Mouse (Mus musculus) forebrain, embryonic 15.5 days (tissue): ENCODE results near the gene Pptc7. TPM values are rescaled to one million over a fixed set of nuclear protein-coding genes. Genes with fewer than 3 reads are reported as not detected.

Source experiments
- ATAC-seq: fragments of 200-750 bp; cut with Nextera tagmentation; replicated peaks from 2 replicates; pipeline ENCODE4 v1.8.0; 2017; ENCODE audit warnings: mild to moderate bottlenecking, moderate TSS enrichment, moderate library complexity
- H3K27ac ChIP-seq: fragments of 300-500 bp; sonication (generic); replicated peaks from 2 replicates; pipeline ENCODE4 v1.5.1; 2015; ENCODE audit warnings: mild to moderate bottlenecking, inconsistent platforms
- H3K27me3 ChIP-seq: fragments of 300-500 bp; sonication (generic); 2 replicates; pipeline ENCODE4 v1.6.1; 2015; ENCODE audit warnings: inconsistent platforms
- H3K36me3 ChIP-seq: fragments of 300-500 bp; sonication (generic); 2 replicates; pipeline ENCODE4 v1.6.1; 2015; ENCODE audit warnings: mild to moderate bottlenecking, inconsistent platforms
- H3K4me1 ChIP-seq: fragments of 300-500 bp; sonication (generic); 2 replicates; pipeline ENCODE4 v1.6.1; 2015; ENCODE audit warnings: inconsistent platforms
- H3K4me2 ChIP-seq: fragments of 300-500 bp; sonication (generic); replicated peaks from 2 replicates; pipeline ENCODE4 v1.6.1; 2015; ENCODE audit warnings: mild to moderate bottlenecking, inconsistent platforms
- H3K4me3 ChIP-seq: fragments of 300-500 bp; sonication (generic); 2 replicates; pipeline ENCODE4 v1.5.1; 2015; ENCODE audit warnings: mild to moderate bottlenecking, inconsistent platforms
- H3K9ac ChIP-seq: fragments of 300-500 bp; sonication (generic); replicated peaks from 2 replicates; pipeline ENCODE4 v1.6.1; 2015; ENCODE audit warnings: mild to moderate bottlenecking, inconsistent platforms
- H3K9me3 ChIP-seq: fragments of 300-500 bp; sonication (generic); 2 replicates; pipeline ENCODE4 v1.6.1; 2016; ENCODE audit warnings: inconsistent platforms
- WGBS: fragments of 180-500 bp; shearing (Covaris S2); methylation state at CpG from one replicate; pipeline ENCODE4 v1.1.7; 2015; ENCODE audit warnings: mixed read lengths; 5-methylcytosine and 5-hydroxymethylcytosine counted together
- polyA plus RNA-seq: library from polyadenylated mRNA; unstranded; fragments of >200 nt; fragmentation: Nextera tagmentation; extraction: Ambion mirVana; gene quantifications from 2 replicates; pipeline ENCODE4 v1.2.1, GENCODE M21; 2015

Pptc7 gene
- polyA plus RNA-seq, 1 experiment from 2014 or later, result 8.3 TPM

GRCm38 (mm10) chr5:122291149-122291548, 7.0 kb downstream of the Pptc7 start:
- 0 out of 2 replicates have a peak, but pooled peaks cover 3% of the 10 kb centered on the region for H3K36me3 ChIP-seq
- H3K4me1 ChIP-seq, result peaks cover 24% of the 10 kb centered on the region
- H3K9me3 ChIP-seq, result no peaks in the 10 kb centered on the region
- WGBS, result 66% methylated on average over 6 of the region's 6 CpGs
- H3K27ac ChIP-seq, result no peak overlapping the region
- no peak overlapping the region for H3K4me2 ChIP-seq
- no peak for ATAC-seq
- no peak overlapping the region for H3K9ac ChIP-seq
- H3K4me3 ChIP-seq, result no peak overlapping the region
- H3K27me3 ChIP-seq, result no peaks in the 10 kb centered on the region

DNA sequence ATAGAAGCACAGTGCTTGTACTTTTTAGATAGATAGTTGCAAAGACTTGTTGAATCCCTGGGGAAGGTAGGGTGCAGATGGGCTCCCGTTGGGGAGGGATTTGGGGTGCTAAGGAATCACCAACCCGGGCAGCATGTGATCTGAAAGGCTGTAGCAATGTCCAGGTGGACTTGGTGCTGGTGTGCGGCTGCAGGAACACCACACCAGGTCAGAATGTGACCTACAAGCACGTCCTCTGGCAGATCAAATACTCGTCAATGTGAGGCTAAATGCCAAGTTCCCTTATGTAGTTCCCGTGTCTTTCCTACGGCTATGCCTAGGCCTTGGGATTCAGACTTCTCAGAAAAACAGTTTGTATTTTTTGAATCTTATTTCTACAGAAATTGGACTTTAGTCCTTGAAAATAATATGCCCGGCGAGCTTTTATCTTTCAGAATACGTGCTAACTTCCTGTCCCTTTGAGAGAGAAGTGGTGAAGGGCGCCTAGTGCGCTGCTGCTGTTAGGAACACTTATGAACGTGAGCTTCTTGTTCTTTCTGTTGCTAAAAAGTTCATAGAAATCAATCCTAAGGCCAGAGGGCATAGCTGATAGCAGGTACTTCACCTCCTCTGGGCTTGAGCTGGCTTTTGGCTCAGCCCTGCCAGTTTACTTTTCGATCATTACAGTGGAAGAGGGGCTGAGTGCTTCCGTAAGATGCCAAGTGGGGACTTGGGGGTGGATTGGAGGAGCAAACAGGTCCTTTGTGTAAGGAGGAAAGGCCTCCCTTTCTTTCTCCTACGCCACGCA, 7.6 kb downstream of the Pptc7 start:
- Histone ChIP-seq H3K9me3 (no peaks in the 10 kb centered on the region), H3K9ac (no peak overlapping the region), H3K4me1 (peaks cover 19% of the 10 kb centered on the region), H3K27ac (no peak overlapping the region), H3K27me3 (no peaks in the 10 kb centered on the region), H3K36me3 (0 out of 2 replicates have a peak, but pooled peaks cover 3% of the 10 kb centered on the region), H3K4me2 (no peak overlapping the region), H3K4me3 (no peak overlapping the region)
- ATAC-seq, result no peak
- 68% methylated on average over 17 of the region's 17 CpGs for WGBS

DNA sequence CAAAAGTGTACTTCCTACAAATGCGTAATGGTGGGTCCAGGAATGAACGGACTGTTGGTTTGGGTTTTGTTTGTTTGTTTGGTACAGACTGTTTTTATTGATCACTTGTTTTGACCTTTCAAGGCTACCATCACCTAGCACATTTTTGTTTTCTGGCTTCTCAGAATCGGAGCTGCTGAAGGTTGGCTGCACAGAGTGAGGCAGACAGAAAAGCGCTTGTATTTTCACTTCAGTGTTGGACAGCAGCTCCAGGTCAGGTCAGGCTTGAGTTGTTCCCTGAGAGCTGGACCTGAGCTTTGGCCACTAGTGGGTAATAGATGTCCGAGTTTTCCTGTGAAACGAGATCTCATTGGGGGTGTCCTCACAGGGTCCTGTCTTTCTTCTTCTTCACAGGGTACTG, 9.0 kb downstream of the Pptc7 start:
- Histone ChIP-seq H3K4me1 (peaks cover 18% of the 10 kb centered on the region), H3K36me3 (0 out of 2 replicates have a peak, but pooled peaks cover 3% of the 10 kb centered on the region), H3K27ac (no peak overlapping the region), H3K4me2 (no peak overlapping the region), H3K9me3 (no peaks in the 10 kb centered on the region), H3K27me3 (no peaks in the 10 kb centered on the region), H3K4me3 (no peak overlapping the region), H3K9ac (no peak overlapping the region)
- no peak for ATAC-seq
- WGBS, result 86% methylated on average over 6 of the region's 6 CpGs

GRCm38 (mm10) chr5:122294219-122294735, 10.1 kb downstream of the Pptc7 start:
- Histone ChIP-seq H3K4me2 (no peak overlapping the region), H3K9me3 (no peaks in the 10 kb centered on the region), H3K27ac (peak overlapping the region; percentile 25), H3K9ac (no peak overlapping the region), H3K36me3 (0 out of 2 replicates have a peak, but pooled peaks cover 3% of the 10 kb centered on the region), H3K4me1 (peaks cover 18% of the 10 kb centered on the region), H3K27me3 (no peaks in the 10 kb centered on the region), H3K4me3 (no peak overlapping the region)
- ATAC-seq, result no peak
- 60% methylated on average over 3 of the region's 3 CpGs for WGBS

DNA sequence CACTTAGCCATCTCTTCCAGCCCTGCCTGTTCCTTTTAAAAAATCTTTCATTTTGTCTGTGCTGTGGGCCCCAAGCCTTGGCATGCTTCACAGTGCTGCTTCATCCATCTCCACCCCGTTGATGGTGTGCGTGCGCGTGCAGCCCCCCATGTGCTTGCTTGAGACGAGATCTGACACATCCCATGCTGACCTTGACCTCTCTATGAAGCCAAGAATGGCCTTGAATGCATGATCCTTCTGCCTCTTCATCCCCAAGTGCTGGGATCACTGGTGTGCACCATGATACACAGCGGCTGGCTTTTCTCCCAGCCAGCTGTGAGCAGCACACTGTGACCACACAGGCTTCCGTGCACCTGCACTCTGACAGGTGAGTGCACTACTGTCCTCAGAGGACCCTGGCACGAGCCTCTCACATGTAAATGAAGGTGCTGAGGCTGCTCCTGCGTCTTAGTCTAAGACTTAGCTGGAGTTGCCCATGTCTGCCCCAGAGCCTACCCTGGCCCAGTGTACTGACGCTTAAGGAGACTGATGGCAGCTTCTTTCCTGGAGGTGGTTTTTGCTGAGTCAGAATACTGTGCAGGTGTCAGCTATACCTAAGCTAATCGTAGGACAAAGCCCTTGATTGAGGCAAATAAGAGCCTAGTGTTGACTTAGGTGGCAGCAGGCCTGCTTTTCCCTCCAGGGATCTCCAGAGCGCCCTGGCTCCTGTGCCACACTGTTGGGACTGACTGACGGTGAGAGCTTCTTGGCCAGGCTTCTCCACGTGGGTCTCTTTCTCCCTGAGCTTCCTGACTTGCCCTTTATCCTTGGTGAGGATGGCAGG, 11.2 kb downstream of the Pptc7 start:
- ATAC-seq, result no peak
- H3K4me1 ChIP-seq, result peaks cover 18% of the 10 kb centered on the region
- H3K27ac ChIP-seq, result 0 out of 2 replicates have a peak overlapping the region, but pooled peaks have one; percentile 25
- no peak overlapping the region for H3K4me2 ChIP-seq
- no peak overlapping the region for H3K9ac ChIP-seq
- H3K36me3 ChIP-seq, result no peaks in the 10 kb centered on the region
- 76% methylated on average over 14 of the region's 14 CpGs for WGBS
- no peaks in the 10 kb centered on the region for H3K9me3 ChIP-seq
- H3K4me3 ChIP-seq, result no peak overlapping the region
- H3K27me3 ChIP-seq, result no peaks in the 10 kb centered on the region

- Histone ChIP-seq H3K9me3 (no peaks in the 10 kb centered on the region), H3K27me3 (no peaks in the 10 kb centered on the region), H3K36me3 (no peaks in the 10 kb centered on the region), H3K4me3 (no peak overlapping the region), H3K9ac (no peak overlapping the region), H3K27ac (no peak overlapping the region), H3K4me2 (no peak overlapping the region), H3K4me1 (peaks cover 14% of the 10 kb centered on the region; the same call in 1 of the 2 replicates)
- no peak for ATAC-seq
- WGBS, result 91% methylated on average over 6 of the region's 6 CpGs
Observed at GRCm38 (mm10) chr5:122300071-122300518, 15.9 kb downstream of the Pptc7 start.

- ATAC-seq, result no peak
- Histone ChIP-seq H3K27me3 (no peaks in the 10 kb centered on the region), H3K27ac (no peak overlapping the region), H3K9ac (no peak overlapping the region), H3K9me3 (no peaks in the 10 kb centered on the region), H3K36me3 (no peaks in the 10 kb centered on the region), H3K4me1 (0 out of 2 replicates have a peak, but pooled peaks cover 12% of the 10 kb centered on the region), H3K4me3 (no peak overlapping the region), H3K4me2 (no peak overlapping the region)
- 75% methylated on average over 17 of the region's 17 CpGs for WGBS
Observed at GRCm38 (mm10) chr5:122302810-122303745, 18.9 kb downstream of the Pptc7 start.

DNA sequence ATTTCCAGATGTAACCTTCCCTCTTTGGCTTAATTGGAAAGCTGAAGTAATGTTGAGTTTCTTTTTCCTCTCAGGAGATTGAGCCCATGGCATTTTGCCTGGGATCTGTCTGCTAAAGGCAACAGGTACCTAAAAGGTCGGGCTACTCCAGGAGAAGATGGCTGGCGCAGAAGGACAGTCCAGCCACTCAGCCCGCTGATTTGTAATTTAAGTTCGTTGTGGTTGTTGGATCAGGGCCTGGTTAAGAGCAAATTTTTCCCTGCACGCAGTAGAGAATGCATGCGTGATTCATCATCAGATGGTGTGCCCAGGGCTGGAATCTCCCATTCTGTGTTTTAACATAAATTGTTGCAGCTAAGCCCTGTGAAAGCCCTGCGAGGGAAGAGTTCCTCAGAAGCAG, 19.8 kb downstream of the Pptc7 start:
- Histone ChIP-seq H3K36me3 (peaks cover 5% of the 10 kb centered on the region; the same call in 1 of the 2 replicates), H3K9ac (no peak overlapping the region), H3K4me3 (no peak overlapping the region), H3K27ac (no peak overlapping the region), H3K4me1 (0 out of 2 replicates have a peak, but pooled peaks cover 12% of the 10 kb centered on the region), H3K9me3 (no peaks in the 10 kb centered on the region), H3K27me3 (no peaks in the 10 kb centered on the region), H3K4me2 (no peak overlapping the region)
- ATAC-seq, result no peak
- WGBS, result 88% methylated on average over 7 of the region's 7 CpGs

DNA sequence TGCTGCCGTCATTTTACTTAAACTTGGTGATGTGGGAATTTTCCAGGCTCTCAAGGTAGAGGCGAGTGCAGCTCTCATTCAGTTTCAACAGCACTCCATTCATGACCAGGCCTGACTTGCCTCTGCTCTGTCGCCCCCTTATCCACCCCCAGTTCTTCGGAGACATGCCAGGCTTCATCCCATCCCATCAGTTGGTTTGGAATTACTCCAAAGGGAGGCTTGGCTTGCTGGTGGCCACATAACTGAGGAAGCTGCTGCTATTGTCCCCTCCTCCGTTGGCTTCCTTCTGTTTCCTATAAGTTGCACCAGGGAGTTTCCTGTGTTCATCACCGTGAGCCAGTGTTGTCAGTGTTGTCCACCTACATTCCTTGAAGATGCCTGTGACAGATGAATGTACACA, 20.4 kb downstream of the Pptc7 start:
- WGBS, result 85% methylated on average over 6 of the region's 6 CpGs
- Histone ChIP-seq H3K9ac (no peak overlapping the region), H3K4me3 (no peak overlapping the region), H3K27me3 (no peaks in the 10 kb centered on the region), H3K27ac (no peak overlapping the region), H3K9me3 (no peaks in the 10 kb centered on the region), H3K4me1 (0 out of 2 replicates have a peak, but pooled peaks cover 12% of the 10 kb centered on the region), H3K36me3 (peaks cover 5% of the 10 kb centered on the region; the same call in 1 of the 2 replicates), H3K4me2 (no peak overlapping the region)
- no peak for ATAC-seq

GRCm38 (mm10) chr5:122305472-122305871, 21.3 kb downstream of the Pptc7 start:
- ATAC-seq, result no peak

DNA sequence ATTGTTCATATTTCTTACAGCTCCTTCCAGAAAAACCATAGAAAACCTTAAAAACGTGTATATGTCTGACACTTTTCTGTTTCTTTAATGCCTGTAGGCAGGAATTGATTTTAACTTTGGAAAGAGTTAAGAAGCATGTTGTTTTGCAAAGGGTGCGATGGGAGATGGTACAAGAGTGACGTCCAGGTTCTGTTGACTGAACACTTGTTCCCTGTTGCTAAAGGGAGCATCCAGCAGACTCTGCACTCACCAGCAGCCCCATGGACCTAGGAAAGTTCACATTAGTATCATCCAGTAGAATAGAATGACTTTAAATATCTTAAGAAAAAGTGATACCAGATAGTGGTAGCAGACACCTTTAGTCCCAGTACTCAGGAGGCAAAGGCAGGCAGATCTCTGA, 22.4 kb downstream of the Pptc7 start:
- Histone ChIP-seq H3K27ac (no peak overlapping the region), H3K4me3 (no peak overlapping the region), H3K36me3 (peaks cover 5% of the 10 kb centered on the region; the same call in 1 of the 2 replicates), H3K9me3 (no peaks in the 10 kb centered on the region), H3K27me3 (no peaks in the 10 kb centered on the region), H3K4me2 (no peak overlapping the region), H3K9ac (no peak overlapping the region), H3K4me1 (0 out of 2 replicates have a peak, but pooled peaks cover 12% of the 10 kb centered on the region)
- WGBS, result 88% methylated on average over 3 of the region's 3 CpGs
- ATAC-seq, result no peak

More at GRCm38 (mm10) chr5:122305472-122305871, 21.3 kb downstream of the Pptc7 start:
- Histone ChIP-seq H3K4me1 (0 out of 2 replicates have a peak, but pooled peaks cover 12% of the 10 kb centered on the region), H3K4me2 (no peak overlapping the region), H3K27me3 (no peaks in the 10 kb centered on the region), H3K36me3 (peaks cover 5% of the 10 kb centered on the region; the same call in 1 of the 2 replicates), H3K9ac (no peak overlapping the region), H3K27ac (no peak overlapping the region), H3K9me3 (no peaks in the 10 kb centered on the region), H3K4me3 (no peak overlapping the region)
- WGBS, result 89% methylated on average over 7 of the region's 7 CpGs
